Mouse (Mus musculus): ENCODE measurements around the gene Adamts4. TPM values are rescaled to one million over a fixed set of nuclear protein-coding genes. Genes with fewer than 3 reads are reported as not detected.

The Adamts4 gene
- polyA plus RNA-seq, 1 experiment from 2014 or later, result 4.6 TPM

- WGBS, result 69% methylated on average over 1 of the region's 1 CpGs
- H3K9ac ChIP-seq (ENCODE audit: low read depth, low read length), result no peak overlapping the region
- H3K27me3 ChIP-seq (ENCODE audit: control insufficient read depth, insufficient read depth, low read length), result no peaks in the 10 kb centered on the region
- DNase-seq (ENCODE audit: low spot score), result no peak
- no peak overlapping the region for H3K27ac ChIP-seq (ENCODE audit: low read depth, low read length)
- H3K36me3 ChIP-seq (ENCODE audit: control insufficient read depth, insufficient read depth, low read length), result no peaks in the 10 kb centered on the region
- no peak for ATAC-seq (ENCODE audit: low FRiP score)
- no peak overlapping the region for H3K4me3 ChIP-seq (ENCODE audit: low read depth, low read length)
- H3K4me1 ChIP-seq (replicated peaks; ENCODE audit: control insufficient read depth, insufficient read depth, low read length), result no peaks in the 10 kb centered on the region; the same call in 1 of the 2 replicates
- H3K9me3 ChIP-seq (ENCODE audit: control insufficient read depth, low read length), result no peaks in the 10 kb centered on the region
- no peak overlapping the region for H3K4me2 ChIP-seq (replicated peaks; ENCODE audit: low read depth, low read length)
Measured at GRCm38 (mm10) chr1:171268341-171268740, 18.1 kb downstream of the Adamts4 start.

GRCm38 (mm10) chr1:171269848-171270572, 19.8 kb downstream of the Adamts4 start, which contains the start of gene B4galt3:
Gene B4galt3, plus strand, starts transcription at chr1:171270328.
- DNase-seq (ENCODE audit: low spot score) (peak; percentile 95), ATAC-seq (ENCODE audit: low FRiP score) (peak; percentile 96)
- 2% methylated on average over 36 of the region's 36 CpGs for WGBS
- H3K9me3 ChIP-seq (ENCODE audit: control insufficient read depth, low read length), result no peaks in the 10 kb centered on the region
- peak within 1 kb of the TSS; percentile 84 for H3K9ac ChIP-seq (ENCODE audit: low read depth, low read length)
- no peak within 1 kb of the TSS for H3K27ac ChIP-seq (ENCODE audit: low read depth, low read length)
- peaks cover 5% of the 10 kb centered on the region; the same call in 1 of the 2 replicates for H3K36me3 ChIP-seq (ENCODE audit: control insufficient read depth, insufficient read depth, low read length)
- no peaks in the 10 kb centered on the region for H3K27me3 ChIP-seq (ENCODE audit: control insufficient read depth, insufficient read depth, low read length)
- peak within 1 kb of the TSS; percentile 89 for H3K4me3 ChIP-seq (ENCODE audit: low read depth, low read length)
- H3K4me1 ChIP-seq (replicated peaks; ENCODE audit: control insufficient read depth, insufficient read depth, low read length), result no peaks in the 10 kb centered on the region; the same call in 1 of the 2 replicates
- peak within 1 kb of the TSS; percentile 97 for H3K4me2 ChIP-seq (replicated peaks; ENCODE audit: low read depth, low read length)

DNA sequence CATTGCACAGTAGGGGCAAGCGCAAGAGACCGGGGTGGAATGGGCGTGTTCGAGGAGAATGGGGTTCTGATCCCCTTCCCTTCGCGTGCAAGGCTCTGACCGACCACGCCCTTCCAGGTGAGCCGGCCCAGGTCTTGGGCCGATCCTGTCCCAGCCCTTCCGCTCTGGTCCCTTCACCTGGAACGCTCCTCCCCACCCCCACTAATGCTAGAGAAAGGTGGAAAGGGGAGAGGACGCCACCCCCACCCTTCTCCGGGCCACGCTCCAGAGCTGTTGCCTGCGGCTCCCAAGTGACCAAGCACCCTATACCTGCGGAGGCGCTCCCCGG, 20.3 kb downstream of the Adamts4 start:
- Histone ChIP-seq H3K27me3 (ENCODE audit: control insufficient read depth, insufficient read depth, low read length) (no peaks in the 10 kb centered on the region), H3K27ac (ENCODE audit: low read depth, low read length) (no peak overlapping the region), H3K4me1 (replicated peaks; ENCODE audit: control insufficient read depth, insufficient read depth, low read length) (no peaks in the 10 kb centered on the region; the same call in 1 of the 2 replicates), H3K9ac (ENCODE audit: low read depth, low read length) (peak overlapping the region; percentile 84), H3K9me3 (ENCODE audit: control insufficient read depth, low read length) (no peaks in the 10 kb centered on the region), H3K4me3 (ENCODE audit: low read depth, low read length) (peak overlapping the region; percentile 89), H3K36me3 (ENCODE audit: control insufficient read depth, insufficient read depth, low read length) (peaks cover 5% of the 10 kb centered on the region; the same call in 1 of the 2 replicates), H3K4me2 (replicated peaks; ENCODE audit: low read depth, low read length) (peak overlapping the region; percentile 97)
- ATAC-seq (ENCODE audit: low FRiP score) (peak; percentile 80), DNase-seq (ENCODE audit: low spot score) (no peak)
- under 1% methylated on average over 19 of the region's 19 CpGs for WGBS

DNA sequence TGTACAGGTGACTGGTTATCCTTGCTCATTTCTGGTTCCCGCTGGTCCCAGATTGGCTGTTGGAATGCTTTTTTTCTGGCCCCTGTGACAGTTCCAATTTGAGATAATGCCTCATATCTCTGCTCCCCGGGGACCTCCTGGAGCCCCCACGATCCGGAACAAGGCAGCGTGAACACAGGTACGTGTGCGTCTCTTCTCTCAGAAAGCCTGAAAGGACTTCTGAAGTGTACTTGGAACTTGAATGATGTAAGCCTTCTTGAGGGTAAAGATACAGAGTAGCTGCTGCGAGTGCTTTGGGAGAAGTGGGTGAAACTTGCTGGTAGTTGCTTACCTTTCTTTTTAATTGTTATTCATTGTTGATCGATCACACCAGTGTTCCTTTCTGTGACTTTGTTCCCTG, 21.0 kb downstream of the Adamts4 start:
- peaks cover 5% of the 10 kb centered on the region; the same call in 1 of the 2 replicates for H3K36me3 ChIP-seq (ENCODE audit: control insufficient read depth, insufficient read depth, low read length)
- no peaks in the 10 kb centered on the region for H3K27me3 ChIP-seq (ENCODE audit: control insufficient read depth, insufficient read depth, low read length)
- H3K4me1 ChIP-seq (replicated peaks; ENCODE audit: control insufficient read depth, insufficient read depth, low read length), result no peaks in the 10 kb centered on the region; the same call in 1 of the 2 replicates
- WGBS, result 65% methylated on average over 9 of the region's 9 CpGs
- no peaks in the 10 kb centered on the region for H3K9me3 ChIP-seq (ENCODE audit: control insufficient read depth, low read length)
- H3K27ac ChIP-seq (ENCODE audit: low read depth, low read length), result no peak overlapping the region
- ATAC-seq (ENCODE audit: low FRiP score) (no peak), DNase-seq (ENCODE audit: low spot score) (no peak)
- H3K4me2 ChIP-seq (replicated peaks; ENCODE audit: low read depth, low read length), result peak overlapping the region; percentile 97
- no peak overlapping the region for H3K9ac ChIP-seq (ENCODE audit: low read depth, low read length)
- H3K4me3 ChIP-seq (ENCODE audit: low read depth, low read length), result peak overlapping the region; percentile 89

GRCm38 (mm10) chr1:171271622-171272021, 21.4 kb downstream of the Adamts4 start:
- peaks cover 5% of the 10 kb centered on the region; the same call in 1 of the 2 replicates for H3K36me3 ChIP-seq (ENCODE audit: control insufficient read depth, insufficient read depth, low read length)
- DNase-seq (ENCODE audit: low spot score), result no peak
- no peak overlapping the region for H3K27ac ChIP-seq (ENCODE audit: low read depth, low read length)
- no peaks in the 10 kb centered on the region; the same call in 1 of the 2 replicates for H3K4me1 ChIP-seq (replicated peaks; ENCODE audit: control insufficient read depth, insufficient read depth, low read length)
- H3K4me3 ChIP-seq (ENCODE audit: low read depth, low read length), result no peak overlapping the region
- H3K4me2 ChIP-seq (replicated peaks; ENCODE audit: low read depth, low read length), result no peak overlapping the region
- H3K9me3 ChIP-seq (ENCODE audit: control insufficient read depth, low read length), result no peaks in the 10 kb centered on the region
- WGBS, result 68% methylated on average over 10 of the region's 10 CpGs
- no peaks in the 10 kb centered on the region for H3K27me3 ChIP-seq (ENCODE audit: control insufficient read depth, insufficient read depth, low read length)
- H3K9ac ChIP-seq (ENCODE audit: low read depth, low read length), result no peak overlapping the region
- no peak for ATAC-seq (ENCODE audit: low FRiP score)

- Histone ChIP-seq H3K27ac (ENCODE audit: low read depth, low read length) (no peak overlapping the region), H3K4me2 (replicated peaks; ENCODE audit: low read depth, low read length) (no peak overlapping the region), H3K4me3 (ENCODE audit: low read depth, low read length) (no peak overlapping the region), H3K4me1 (replicated peaks; ENCODE audit: control insufficient read depth, insufficient read depth, low read length) (no peaks in the 10 kb centered on the region; the same call in 1 of the 2 replicates), H3K36me3 (ENCODE audit: control insufficient read depth, insufficient read depth, low read length) (peaks cover 5% of the 10 kb centered on the region; the same call in 1 of the 2 replicates), H3K9me3 (ENCODE audit: control insufficient read depth, low read length) (no peaks in the 10 kb centered on the region), H3K27me3 (ENCODE audit: control insufficient read depth, insufficient read depth, low read length) (no peaks in the 10 kb centered on the region), H3K9ac (ENCODE audit: low read depth, low read length) (no peak overlapping the region)
- ATAC-seq (ENCODE audit: low FRiP score), result no peak
- WGBS, result 92% methylated on average over 3 of the region's 3 CpGs
- DNase-seq (ENCODE audit: low spot score), result no peak
Measured at GRCm38 (mm10) chr1:171272086-171272485, 21.9 kb downstream of the Adamts4 start.

GRCm38 (mm10) chr1:171274171-171274570, 23.9 kb downstream of the Adamts4 start:
- DNase-seq (ENCODE audit: low spot score), result no peak
- no peaks in the 10 kb centered on the region for H3K9me3 ChIP-seq (ENCODE audit: control insufficient read depth, low read length)
- no peak overlapping the region for H3K27ac ChIP-seq (ENCODE audit: low read depth, low read length)
- no peak for ATAC-seq (ENCODE audit: low FRiP score)
- no peaks in the 10 kb centered on the region for H3K27me3 ChIP-seq (ENCODE audit: control insufficient read depth, insufficient read depth, low read length)
- H3K4me2 ChIP-seq (replicated peaks; ENCODE audit: low read depth, low read length), result no peak overlapping the region
- H3K9ac ChIP-seq (ENCODE audit: low read depth, low read length), result no peak overlapping the region
- no peaks in the 10 kb centered on the region; the same call in 1 of the 2 replicates for H3K4me1 ChIP-seq (replicated peaks; ENCODE audit: control insufficient read depth, insufficient read depth, low read length)
- WGBS, result 93% methylated on average over 12 of the region's 12 CpGs
- peaks cover 12% of the 10 kb centered on the region for H3K36me3 ChIP-seq (ENCODE audit: control insufficient read depth, insufficient read depth, low read length)
- no peak overlapping the region for H3K4me3 ChIP-seq (ENCODE audit: low read depth, low read length)

DNA sequence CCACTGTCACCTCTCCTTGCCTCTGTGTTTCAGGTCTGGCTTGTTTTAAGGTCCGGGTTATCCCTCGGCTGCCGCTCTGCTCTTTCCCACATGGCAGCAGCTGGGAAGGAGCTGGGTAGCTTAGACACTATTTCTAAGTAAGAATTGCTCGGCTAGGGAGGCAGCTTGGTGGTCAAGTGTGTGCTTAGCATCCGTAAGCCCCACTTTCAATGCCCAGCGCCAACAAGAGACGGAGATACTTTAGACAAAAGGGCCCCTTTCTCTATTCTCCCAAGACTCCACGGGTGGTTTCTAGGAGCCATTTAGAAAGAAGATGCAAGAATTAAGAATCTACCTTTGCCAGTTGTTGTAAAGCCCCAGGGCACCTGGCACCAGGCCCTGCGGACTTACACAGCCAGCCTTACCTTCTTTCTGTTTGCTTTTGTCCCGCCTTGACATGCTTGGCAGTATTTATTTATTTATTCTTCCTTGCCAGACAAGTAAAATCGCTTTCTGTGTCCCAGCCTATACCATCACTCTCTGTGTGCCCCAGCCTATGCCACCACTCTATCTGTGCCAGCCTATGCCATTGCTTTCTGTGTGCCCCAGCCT, 25.0 kb downstream of the Adamts4 start:
- DNase-seq (ENCODE audit: low spot score) (no peak), ATAC-seq (ENCODE audit: low FRiP score) (no peak)
- Histone ChIP-seq H3K4me3 (ENCODE audit: low read depth, low read length) (no peak overlapping the region), H3K9ac (ENCODE audit: low read depth, low read length) (no peak overlapping the region), H3K9me3 (ENCODE audit: control insufficient read depth, low read length) (no peaks in the 10 kb centered on the region), H3K27me3 (ENCODE audit: control insufficient read depth, insufficient read depth, low read length) (no peaks in the 10 kb centered on the region), H3K4me1 (replicated peaks; ENCODE audit: control insufficient read depth, insufficient read depth, low read length) (peaks cover 6% of the 10 kb centered on the region), H3K27ac (ENCODE audit: low read depth, low read length) (no peak overlapping the region), H3K4me2 (replicated peaks; ENCODE audit: low read depth, low read length) (no peak overlapping the region), H3K36me3 (ENCODE audit: control insufficient read depth, insufficient read depth, low read length) (peaks cover 12% of the 10 kb centered on the region)
- 86% methylated on average over 11 of the region's 11 CpGs for WGBS

Measured in hindbrain, embryonic 11.5 days (tissue).